Mouse (Mus musculus) C2C12 (cell line): Measurements from ENCODE around the gene Vwa5b2.

Source experiments
- CEBPB ChIP-seq: IDR thresholded peaks from one replicate; pipeline ENCODE4 v1.6.1; 2011; ENCODE audit warnings: low read depth, mild to moderate bottlenecking, control low read depth, moderate library complexity
- CTCF ChIP-seq: IDR thresholded peaks from one replicate; pipeline ENCODE4 v1.5.1; 2011; ENCODE audit not compliant: control insufficient read depth, insufficient read depth, insufficient read length
- FOSL1 ChIP-seq: IDR thresholded peaks from one replicate; pipeline ENCODE4 v1.8.0; 2011; ENCODE audit warnings: mild to moderate bottlenecking, low read length; ENCODE audit not compliant: poor library complexity, insufficient read depth, severe bottlenecking
- MAX ChIP-seq: IDR thresholded peaks from one replicate; pipeline ENCODE4 v1.6.1; 2011; ENCODE audit warnings: mild to moderate bottlenecking, control low read depth
- MYOD1 ChIP-seq: IDR thresholded peaks from one replicate; pipeline ENCODE4 v1.6.1; 2011; ENCODE audit warnings: low read depth; ENCODE audit not compliant: control insufficient read depth, insufficient read length

DNA sequence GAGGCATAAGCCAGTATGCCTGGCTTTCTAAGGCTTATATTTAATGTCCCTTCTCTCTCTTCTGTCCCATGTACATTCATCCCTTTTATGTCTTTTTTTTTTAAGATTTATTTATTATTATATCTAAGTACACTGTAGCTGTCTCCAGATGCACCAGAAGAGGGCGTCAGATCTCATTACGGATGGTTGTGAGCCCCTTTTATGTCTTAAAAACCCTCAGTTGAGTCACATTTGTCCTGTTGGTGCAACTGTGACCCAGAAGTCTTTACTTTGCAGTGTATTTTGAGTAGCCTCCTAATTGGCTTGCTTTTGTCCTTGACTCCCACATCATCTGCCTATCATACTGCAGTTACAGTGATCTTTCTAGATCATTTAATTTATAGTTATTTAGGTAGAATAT lies 64.0 kb downstream of the Vwa5b2 start:
- TF ChIP-seq CTCF (no peak), MYOD1 (no peak), MAX (no peak), CEBPB (no peak), FOSL1 (no peak)
